Mouse (Mus musculus) erythroid progenitor cell, adult 5-6 weeks (primary cell): Measurements from ENCODE around the gene Rnd2. TPM values are rescaled to one million over a fixed set of nuclear protein-coding genes. Genes with fewer than 3 reads are reported as not detected.
A peak's percentile ranks its signal among the peaks of the same experiment; 100 is the strongest.
"Not testable (repeated sequence)": the region's sequence is repeated elsewhere in the genome, so short reads cannot be mapped to it uniquely, and the experiment has no call there.

Experiments used
- ATAC-seq: replicated peaks from 2 replicates; pipeline ENCODE4 v1.8.0; 2016; ENCODE audit warnings: moderate number of reproducible peaks, mild to moderate bottlenecking, moderate TSS enrichment, inconsistent platforms; ENCODE audit not compliant: poor library complexity, low FRiP score, severe bottlenecking
- total RNA-seq, 2 experiments: library from RNA; stranded (forward) in 1 of 2; stranded (reverse) in 1 of 2; fragments of 150-400 nt in 1 of 2; fragments of 186-747, 209-891 nt in 1 of 2; gene quantifications; 2 replicates each; pipeline versions ENCODE4 v1.2.3 to v1.2.4; 2015 to 2017; ENCODE audit warnings: low replicate concordance in 2 of 2

The Rnd2 gene
- total RNA-seq, 2 experiments from 2014 or later: not detected

GRCm38 (mm10) chr11:101466552-101466950 is 1.8 kb downstream of the Rnd2 start:
- ATAC-seq: not testable (repeated sequence)

GRCm38 (mm10) chr11:101467477-101468262 is 2.9 kb downstream of the Rnd2 start:
- ATAC-seq: no peak

GRCm38 (mm10) chr11:101468263-101468688 is 3.5 kb downstream of the Rnd2 start:
- ATAC-seq: no peak

GRCm38 (mm10) chr11:101468731-101469130 is 3.9 kb downstream of the Rnd2 start:
- no peak for ATAC-seq

GRCm38 (mm10) chr11:101469155-101469554 is 4.4 kb downstream of the Rnd2 start:
- no peak for ATAC-seq

- no peak for ATAC-seq
Observed at GRCm38 (mm10) chr11:101470206-101470605, 5.4 kb downstream of the Rnd2 start.

- no peak for ATAC-seq
Observed at GRCm38 (mm10) chr11:101471926-101472325, 7.1 kb downstream of the Rnd2 start.

- no peak for ATAC-seq
Observed at GRCm38 (mm10) chr11:101472336-101472735, 7.5 kb downstream of the Rnd2 start.

GRCm38 (mm10) chr11:101473686-101474085 is 8.9 kb downstream of the Rnd2 start:
- not testable (repeated sequence) for ATAC-seq

GRCm38 (mm10) chr11:101474298-101474697 is 9.5 kb downstream of the Rnd2 start:
- no peak for ATAC-seq

GRCm38 (mm10) chr11:101476361-101476760 is 11.6 kb downstream of the Rnd2 start:
- ATAC-seq: not testable (repeated sequence)

- ATAC-seq: no peak
Observed at GRCm38 (mm10) chr11:101477194-101477551, 12.4 kb downstream of the Rnd2 start.

GRCm38 (mm10) chr11:101477552-101478211 is 12.9 kb downstream of the Rnd2 start:
- no peak for ATAC-seq

GRCm38 (mm10) chr11:101479171-101479635 is 14.4 kb downstream of the Rnd2 start:
- ATAC-seq: no peak

- no peak for ATAC-seq
Observed at GRCm38 (mm10) chr11:101480912-101481311, 16.1 kb downstream of the Rnd2 start.

GRCm38 (mm10) chr11:101483804-101484203 is 19.0 kb downstream of the Rnd2 start:
- ATAC-seq: no peak

- ATAC-seq: no peak
Observed at GRCm38 (mm10) chr11:101484245-101484644, 19.4 kb downstream of the Rnd2 start.

- no peak for ATAC-seq
Observed at GRCm38 (mm10) chr11:101484814-101485213, 20.0 kb downstream of the Rnd2 start.

GRCm38 (mm10) chr11:101485509-101486028 is 20.8 kb downstream of the Rnd2 start:
- ATAC-seq: peak; percentile 72

- ATAC-seq: no peak
Observed at GRCm38 (mm10) chr11:101486126-101486525, 21.3 kb downstream of the Rnd2 start.

- ATAC-seq: no peak
Observed at GRCm38 (mm10) chr11:101506269-101506780, 41.5 kb downstream of the Rnd2 start.
